Mouse (Mus musculus) layer of hippocampus, adult 6 months (tissue): ENCODE measurements around the gene Nptx2. TPM values are rescaled to one million over a fixed set of nuclear protein-coding genes. Genes with fewer than 3 reads are reported as not detected.

ENCODE experiments used
- long read RNA-seq, 2 experiments: library from polyadenylated mRNA; unstranded; transcript quantifications; one replicate each; pipeline ENCODE4 v2.0.0; 2019 to 2020
- polyA plus RNA-seq: library from polyadenylated mRNA; unstranded; fragments of <200 nt; fragmentation: Nextera tagmentation; gene quantifications from 2 replicates; pipeline ENCODE4 v1.2.3, GENCODE M21; 2021

Nptx2 gene
- 2.8 and 3.4 TPM in 2 replicates for polyA plus RNA-seq
- long read RNA-seq, experiment 1, partial matches to known transcripts, result 0 of 2 reads
- long read RNA-seq, experiment 1, other reads (novel, unspliced or antisense), result 0 of 2 reads
- long read RNA-seq, experiment 2, transcript Nptx2-201 (5 exons, 2,536 nt), result major isoform, 13 of 15 reads
- long read RNA-seq, experiment 2, partial matches to known transcripts, result 2 of 15 reads
- long read RNA-seq, experiment 2, other reads (novel, unspliced or antisense), result 0 of 15 reads

GRCm38 (mm10) chr5:144545653-144546422 is at the start of gene Nptx2:
Gene Nptx2, plus strand, starts transcription at chr5:144545902.

Other genes starting within 250 kb of the Nptx2 start
- 0.62 and 2.2 TPM in 2 replicates for gene Baiap2l1, start 187.8 kb upstream of the Nptx2 start, polyA plus RNA-seq
- gene Tmem130, start 215.9 kb downstream of the Nptx2 start, polyA plus RNA-seq, result 103 and 104 TPM in 2 replicates
- gene Trrap, start 221.8 kb downstream of the Nptx2 start, polyA plus RNA-seq, result 18.4 and 20.0 TPM in 2 replicates